13 mouse cellular contexts compared by ENCODE assay signal in the genomic region with DNA sequence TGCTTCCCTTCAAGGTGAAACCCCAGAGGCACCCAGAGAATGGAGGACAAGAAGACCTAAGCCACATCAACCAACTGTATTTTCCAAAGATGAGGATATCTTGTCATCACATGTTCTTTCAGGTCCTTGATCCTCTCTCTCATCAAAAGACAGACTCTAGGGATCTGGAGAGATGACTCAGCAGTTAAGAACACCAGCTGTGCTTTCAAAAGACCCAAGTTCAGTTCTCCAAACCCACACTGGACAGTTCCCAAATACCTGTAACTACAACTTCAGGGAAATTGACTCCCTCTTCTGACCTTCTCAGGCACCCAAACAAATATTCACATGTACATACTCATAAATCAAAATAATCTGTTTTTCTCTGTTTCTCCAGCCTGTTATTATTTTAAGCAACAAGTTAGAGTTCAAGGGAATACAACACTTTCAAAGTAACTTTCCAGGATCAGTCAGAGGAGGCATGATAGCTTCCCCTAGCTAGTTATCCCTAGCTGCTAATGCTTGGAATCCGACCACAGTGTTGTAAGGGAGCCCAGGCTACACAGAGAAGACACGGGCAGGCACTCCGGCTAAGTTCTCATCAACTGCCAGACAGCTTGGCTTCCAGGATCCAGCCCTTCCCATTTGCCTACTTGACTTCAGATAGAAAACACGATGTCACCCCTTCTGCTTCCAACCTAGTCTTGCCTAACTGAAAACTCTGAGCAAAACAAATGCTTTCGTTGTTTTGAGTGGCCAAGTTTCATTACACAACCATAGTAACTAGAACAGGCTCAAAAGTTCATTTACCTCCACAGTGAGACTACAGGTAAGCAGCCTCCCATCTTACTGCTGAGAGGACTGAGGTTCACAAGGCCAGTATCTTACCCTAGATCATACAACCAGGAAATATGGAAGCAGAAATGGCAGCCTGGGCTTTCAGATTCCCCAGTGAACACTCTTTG. TPM values are rescaled to one million over a fixed set of nuclear protein-coding genes. Genes with fewer than 3 reads are reported as not detected.
DNase-seq lines count a peak whose midpoint lies in the region; ATAC-seq lines count a peak whose summit lies in the region.
"Had no signal": no experiment of that assay in that cellular context is flagged by ENCODE, and none has a peak within 500 bp of the region (broad histone marks: within the 10 kb centered on the region; RNA-seq: fewer than 3 reads in every experiment).

No protein-coding gene starts in this region.

- DNase-seq in heart, adult 11 months, result peak; percentile 97
- peak; percentile 24 to 42 for DNase-seq in lung, adult 18-20 months
- DNase-seq in lung, postnatal 10 days, result no peak
- DNase-seq in adipocyte (ENCODE audit: low spot score), result peak; percentile 88
- peak; percentile 65 to 69 for DNase-seq in heart, adult 9 months (ENCODE audit: low spot score in 2 of 2)
- DNase-seq in kidney, postnatal 10 days, result no peak
- DNase-seq: spleen, adult 18-20 months had no signal

- H3K27ac ChIP-seq in heart, embryonic 12.5 days (ENCODE audit: poor library complexity, severe bottlenecking), result no peak overlapping the region
- H3K27ac ChIP-seq: embryonic facial prominence, embryonic 15.5 days; limb, embryonic 13.5 days; midbrain, embryonic 13.5 days; stomach, embryonic 15.5 days had no signal

- no peak overlapping the region for H3K4me2 ChIP-seq in heart, embryonic 12.5 days
- H3K4me2 ChIP-seq: embryonic facial prominence, embryonic 15.5 days; limb, embryonic 13.5 days; midbrain, embryonic 13.5 days; stomach, embryonic 15.5 days had no signal

- no peak for ATAC-seq in heart, embryonic 12.5 days (ENCODE audit: insufficient number of reproducible peaks, low FRiP score)
- ATAC-seq in megakaryocyte progenitor cell, adult 5-6 weeks (replicated peaks; ENCODE audit: poor library complexity), result no peak
- ATAC-seq: midbrain, embryonic 13.5 days had no signal

- no peaks in the 10 kb centered on the region for H3K27me3 ChIP-seq in heart, embryonic 12.5 days (replicated peaks)
- H3K27me3 ChIP-seq: embryonic facial prominence, embryonic 15.5 days; limb, embryonic 13.5 days; midbrain, embryonic 13.5 days; stomach, embryonic 15.5 days had no signal

- H3K36me3 ChIP-seq in heart, embryonic 12.5 days, result no peaks in the 10 kb centered on the region
- H3K36me3 ChIP-seq: embryonic facial prominence, embryonic 15.5 days; limb, embryonic 13.5 days; midbrain, embryonic 13.5 days; stomach, embryonic 15.5 days had no signal

- WGBS in heart, embryonic 12.5 days, result 71% methylated on average over 5 of the region's 5 CpGs

- no peaks in the 10 kb centered on the region for H3K9me3 ChIP-seq in heart, embryonic 12.5 days (replicated peaks)
- H3K9me3 ChIP-seq: embryonic facial prominence, embryonic 15.5 days; limb, embryonic 13.5 days; midbrain, embryonic 13.5 days; stomach, embryonic 15.5 days had no signal

- no peak overlapping the region for H3K9ac ChIP-seq in heart, embryonic 12.5 days
- H3K9ac ChIP-seq: embryonic facial prominence, embryonic 15.5 days; limb, embryonic 13.5 days; midbrain, embryonic 13.5 days; stomach, embryonic 15.5 days had no signal

- H3K4me3 ChIP-seq in heart, embryonic 12.5 days, result no peak overlapping the region
- H3K4me3 ChIP-seq: embryonic facial prominence, embryonic 15.5 days; limb, embryonic 13.5 days; midbrain, embryonic 13.5 days; stomach, embryonic 15.5 days had no signal

- H3K4me1 ChIP-seq in heart, embryonic 12.5 days (replicated peaks), result peaks cover 4% of the 10 kb centered on the region; the same call in 1 of the 2 replicates
- H3K4me1 ChIP-seq: embryonic facial prominence, embryonic 15.5 days; limb, embryonic 13.5 days; midbrain, embryonic 13.5 days had no signal

RNA-seq across cellular contexts. Expression of gene Spns3, which starts 28.4 kb away (rescaled TPM):
- 0.10 and 0.19 TPM in 2 replicates for polyA plus RNA-seq in heart, embryonic 12.5 days (2016; fragmentation: Nextera tagmentation; extraction: Ambion mirVana)
- total RNA-seq in megakaryocyte progenitor cell, adult 5-6 weeks (2015), result 19.4 and 20.5 TPM in 2 replicates
- total RNA-seq in megakaryocyte progenitor cell, adult 5-6 weeks (2017), result 20.2 and 27.3 TPM in 2 replicates
- polyA plus RNA-seq: midbrain, embryonic 13.5 days had no signal

RNA-seq across cellular contexts. Expression of gene Spns2, which starts 32.2 kb away (rescaled TPM):
- polyA plus RNA-seq in heart, embryonic 12.5 days (2016; fragmentation: Nextera tagmentation; extraction: Ambion mirVana), result 3.3 and 3.5 TPM in 2 replicates
- total RNA-seq in megakaryocyte progenitor cell, adult 5-6 weeks (2015), result 18.0 and 25.8 TPM in 2 replicates
- total RNA-seq in megakaryocyte progenitor cell, adult 5-6 weeks (2017), result 8.8 and 13.0 TPM in 2 replicates

Comparison
In these comparisons a context has a peak if more than half of its experiments do, and no peak if none do; other contexts are left out.
1. DNase-seq: peak in heart, adult 11 months (single experiment), lung, adult 18-20 months (2 of 2), adipocyte (single experiment) and heart, adult 9 months (2 of 2); none in lung, postnatal 10 days (single experiment) and kidney, postnatal 10 days (single experiment).